Mouse (Mus musculus) G1E (cell line): Measurements from ENCODE around the gene Bcl2l11. TPM values are rescaled to one million over a fixed set of nuclear protein-coding genes. Genes with fewer than 3 reads are reported as not detected.

Experiments
- ATAC-seq: 2 replicates; pipeline ENCODE4 v1.8.0; 2016; ENCODE audit warnings: mild to moderate bottlenecking; ENCODE audit not compliant: insufficient number of reproducible peaks, poor library complexity, low FRiP score, severe bottlenecking; ENCODE audit errors: extremely low read depth
- DNase-seq: peaks from one replicate; pipeline ENCODE4 v3.0.0; 2012; ENCODE audit warnings: low spot score
- H3K27me3 ChIP-seq: 2 replicates; pipeline ENCODE4 v1.6.1; 2012; ENCODE audit warnings: mild to moderate bottlenecking, low read length, inconsistent platforms; ENCODE audit not compliant: insufficient read depth
- H3K36me3 ChIP-seq: replicated peaks from 2 replicates; pipeline ENCODE3; 2012; ENCODE audit warnings: mild to moderate bottlenecking, inconsistent platforms
- H3K4me1 ChIP-seq: 2 replicates; pipeline ENCODE4 v1.6.1; 2012; ENCODE audit warnings: low read depth, low read length, inconsistent platforms, mixed read lengths; ENCODE audit not compliant: insufficient read depth
- H3K4me3 ChIP-seq: 2 replicates; pipeline ENCODE4 v1.5.1; 2012; ENCODE audit warnings: low read depth, mild to moderate bottlenecking, inconsistent platforms, low read length, moderate library complexity, mixed read lengths
- H3K9me3 ChIP-seq: replicated peaks from 2 replicates; pipeline ENCODE4 v1.6.1; 2012; ENCODE audit warnings: inconsistent platforms
- CTCF ChIP-seq: IDR thresholded peaks from 2 replicates; pipeline ENCODE4 v1.5.1; 2012; ENCODE audit warnings: low read depth, low read length, inconsistent platforms, mixed read lengths
- GATA1 ChIP-seq: IDR thresholded peaks from 2 replicates; pipeline ENCODE4 v1.6.1; 2012; ENCODE audit warnings: borderline replicate concordance, low read length, inconsistent platforms, mixed read lengths
- GATA2 ChIP-seq: IDR thresholded peaks from 2 replicates; pipeline ENCODE4 v1.6.1; 2012; ENCODE audit warnings: low read depth, low read length, inconsistent platforms, borderline replicate concordance
- POLR2AphosphoS5 ChIP-seq: IDR thresholded peaks from 2 replicates; pipeline ENCODE4 v1.6.1; 2012; ENCODE audit warnings: low read depth, low read length, inconsistent platforms; ENCODE audit not compliant: insufficient replicate concordance
- TAL1 ChIP-seq: conservative IDR thresholded peaks from 2 replicates; pipeline ENCODE4 v1.6.1; 2012; ENCODE audit warnings: low read depth, low read length, inconsistent platforms, mixed read lengths
- polyA plus RNA-seq: library from polyadenylated mRNA; stranded (reverse); fragments of >175 nt; gene quantifications from 2 replicates; pipeline ENCODE4 v1.2.3, GENCODE M21; 2012
- total RNA-seq, 2 experiments: library from RNA; stranded (forward) in 1 of 2; stranded (reverse) in 1 of 2; fragments of 200-1000 nt in 1 of 2; fragments of >200 nt in 1 of 2; fragmentation: Nextera tagmentation in 1 of 2; gene quantifications; 2 replicates each; pipeline ENCODE4 v1.2.3; 2014 to 2017

The Bcl2l11 gene
- total and polyA plus RNA-seq, 3 experiments = 18.4 to 39.7 (median 34.5) TPM

- H3K36me3 ChIP-seq = no peaks in the 10 kb centered on the region
- ATAC-seq (no peak), DNase-seq (no peak)
- peaks cover 25% of the 10 kb centered on the region for H3K27me3 ChIP-seq
- TF ChIP-seq POLR2AphosphoS5 (no peak), GATA2 (no peak)
- H3K9me3 ChIP-seq = peaks cover 2% of the 10 kb centered on the region; the same call in 1 of the 2 replicates
- H3K4me1 ChIP-seq = peaks cover 5% of the 10 kb centered on the region; the same call in 1 of the 2 replicates
- H3K4me3 ChIP-seq = no peak overlapping the region
Observed at GRCm38 (mm10) chr2:128209841-128210329, 84.0 kb downstream of the Bcl2l11 start.

- ATAC-seq (no peak), DNase-seq (no peak)
- H3K4me1 ChIP-seq = peaks cover 5% of the 10 kb centered on the region; the same call in 1 of the 2 replicates
- peaks cover under 1% of the 10 kb centered on the region; the same call in 1 of the 2 replicates for H3K9me3 ChIP-seq
- no peak for TF ChIP-seq TAL1
- H3K4me3 ChIP-seq = no peak overlapping the region
- H3K27me3 ChIP-seq = peaks cover 25% of the 10 kb centered on the region
- no peaks in the 10 kb centered on the region for H3K36me3 ChIP-seq
Observed at GRCm38 (mm10) chr2:128210376-128210775, 84.5 kb downstream of the Bcl2l11 start.

DNA sequence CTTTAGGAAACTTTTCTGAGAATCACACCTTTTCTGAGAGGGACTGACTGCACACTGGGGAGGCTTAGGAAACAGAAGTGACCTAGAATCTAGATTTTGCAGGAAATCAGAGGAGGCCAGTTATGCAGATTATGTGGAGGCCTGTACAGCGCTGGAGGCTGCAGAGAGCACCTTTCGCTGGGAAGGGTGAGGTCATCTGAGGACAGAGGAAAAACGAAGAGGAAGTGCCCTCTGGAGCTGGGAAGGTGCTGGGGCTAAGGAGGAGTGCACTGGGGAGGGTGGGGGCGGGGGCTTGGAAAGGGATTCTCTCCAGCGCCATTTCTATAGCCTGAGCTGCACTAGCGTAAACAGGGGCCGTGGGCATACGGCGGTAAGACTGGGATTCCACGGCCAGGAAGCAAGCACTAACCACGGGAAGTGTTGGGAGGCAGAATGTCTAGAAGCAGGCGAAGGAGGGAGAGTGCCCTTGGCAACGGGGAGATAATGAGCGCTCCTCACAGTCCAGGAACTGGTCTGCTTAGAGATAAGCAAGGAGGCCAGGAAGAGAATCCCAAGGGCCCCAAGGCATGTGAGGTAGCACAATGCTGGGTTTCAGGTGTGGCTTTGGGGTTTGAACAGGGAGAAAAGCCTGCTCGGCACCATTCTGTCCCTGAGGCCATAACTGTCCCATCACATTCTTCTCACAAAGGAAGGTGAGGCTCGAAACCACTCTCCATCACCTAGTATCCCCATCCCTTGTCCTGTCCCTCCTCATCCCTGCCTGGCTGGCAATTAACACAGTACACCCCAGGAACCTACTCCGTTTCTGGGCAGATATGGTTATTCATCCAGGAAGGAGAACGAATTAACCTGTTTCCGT, 85.4 kb downstream of the Bcl2l11 start:
- Histone ChIP-seq H3K4me3 (no peak overlapping the region), H3K36me3 (no peaks in the 10 kb centered on the region), H3K4me1 (peaks cover 5% of the 10 kb centered on the region; the same call in 1 of the 2 replicates), H3K27me3 (peaks cover 25% of the 10 kb centered on the region), H3K9me3 (no peaks in the 10 kb centered on the region)
- ATAC-seq (no peak), DNase-seq (no peak)
- TF ChIP-seq GATA1 = no peak
- no peak for TF ChIP-seq CTCF
- TF ChIP-seq POLR2AphosphoS5 = no peak
- no peak for TF ChIP-seq TAL1
- TF ChIP-seq GATA2 = no peak

DNA sequence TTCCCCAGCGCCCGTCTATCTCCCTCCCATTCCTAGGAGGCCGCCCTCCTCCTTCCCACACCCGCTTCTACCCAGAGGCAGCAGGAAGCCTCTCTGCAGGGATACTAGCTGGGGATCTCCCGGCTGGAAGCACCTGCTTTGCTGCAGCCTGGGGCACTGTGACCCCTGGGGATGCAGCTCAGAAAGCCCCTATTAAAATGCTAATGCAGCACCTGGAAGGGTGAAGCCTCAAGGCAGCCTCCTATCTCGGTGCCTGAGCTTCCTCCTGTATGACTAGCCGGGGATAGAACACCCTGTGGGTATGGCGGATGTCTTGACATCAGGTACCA, 86.0 kb downstream of the Bcl2l11 start:
- ATAC-seq = no peak
- Histone ChIP-seq H3K4me3 (no peak overlapping the region), H3K9me3 (no peaks in the 10 kb centered on the region), H3K27me3 (peaks cover 25% of the 10 kb centered on the region), H3K4me1 (peaks cover 5% of the 10 kb centered on the region; the same call in 1 of the 2 replicates), H3K36me3 (no peaks in the 10 kb centered on the region)
- TF ChIP-seq CTCF (no peak), GATA2 (no peak), GATA1 (no peak), POLR2AphosphoS5 (no peak), TAL1 (no peak)
- DNase-seq = no peak
